Mouse (Mus musculus): Measurements from ENCODE around the gene Vps25. TPM values are rescaled to one million over a fixed set of nuclear protein-coding genes. Genes with fewer than 3 reads are reported as not detected.
A peak's percentile ranks its signal among the peaks of the same experiment; 100 is the strongest.

The Vps25 gene
- total RNA-seq, 2 experiments from 2014 or later = 74.6 to 86.7 TPM

GRCm38 (mm10) chr11:101263138-101263988, 9.9 kb downstream of the Vps25 start:
- DNase-seq (ENCODE audit: low spot score in 2 of 2) = no peak
- intact Hi-C loops (cut with DNase I) = no loop called here

GRCm38 (mm10) chr11:101263989-101264280, 10.4 kb downstream of the Vps25 start:
- intact Hi-C loops (cut with DNase I) = no loop called here
- no peak for DNase-seq (ENCODE audit: low spot score in 2 of 2)

DNA sequence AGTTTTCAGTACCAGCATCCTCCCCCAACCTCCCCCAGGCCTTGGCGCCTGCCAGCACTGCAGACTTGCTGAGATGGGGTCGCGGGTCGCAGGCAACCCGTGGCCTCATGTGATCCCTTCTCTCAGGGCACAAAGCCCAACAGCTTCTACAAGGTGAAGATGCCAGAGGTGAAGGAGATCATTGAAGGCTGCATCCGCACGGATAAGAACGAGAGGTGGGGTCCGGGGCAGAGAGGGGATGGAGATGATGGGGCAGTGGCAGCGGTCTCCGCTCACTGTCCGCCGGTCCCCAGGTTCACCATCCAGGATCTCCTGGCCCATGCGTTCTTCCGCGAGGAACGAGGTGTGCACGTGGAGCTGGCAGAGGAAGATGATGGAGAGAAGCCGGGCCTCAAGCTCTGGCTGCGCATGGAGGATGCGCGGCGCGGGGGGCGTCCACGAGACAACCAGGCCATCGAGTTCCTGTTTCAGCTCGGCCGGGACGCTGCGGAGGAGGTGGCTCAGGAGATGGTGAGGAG, 11.5 kb downstream of the Vps25 start:
- DNase-seq (ENCODE audit: low spot score in 2 of 2) = no peak
- intact Hi-C loops (cut with DNase I) = no loop called here

DNA sequence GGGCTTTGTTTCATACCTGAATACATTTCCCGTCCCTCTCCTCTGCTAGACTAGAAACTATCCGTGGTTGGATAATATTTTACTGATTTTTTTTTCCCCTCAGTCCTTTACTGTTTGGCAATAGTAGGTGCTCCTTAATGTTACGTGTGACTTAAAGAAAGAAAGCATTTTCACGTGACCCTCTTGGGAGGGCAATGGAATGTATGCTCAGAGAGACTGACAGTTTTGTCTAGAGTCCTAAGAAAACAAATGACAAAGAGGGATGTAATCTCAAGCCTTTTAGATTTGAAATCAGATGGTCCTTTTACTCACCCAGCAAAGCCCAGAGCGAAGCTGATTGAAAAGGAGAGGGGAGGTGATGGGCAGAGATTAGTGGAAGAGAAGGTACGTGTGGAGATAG, 12.4 kb downstream of the Vps25 start:
- no peak for DNase-seq (ENCODE audit: low spot score in 2 of 2)
- intact Hi-C loops (cut with DNase I) = no loop called here

- intact Hi-C loops (cut with DNase I) = no loop called here
These were observed 16.1 kb downstream of the Vps25 start for GRCm38 (mm10) chr11:101269577-101270116.

GRCm38 (mm10) chr11:101272446-101272845, 18.9 kb downstream of the Vps25 start:
- DNase-seq (ENCODE audit: low spot score in 2 of 2) = no peak
- intact Hi-C loops (cut with DNase I) = no loop called here

More at GRCm38 (mm10) chr11:101269577-101270116, 16.1 kb downstream of the Vps25 start:
- DNase-seq (ENCODE audit: low spot score in 2 of 2) = no peak

- no peak for DNase-seq (ENCODE audit: low spot score in 2 of 2)
- intact Hi-C loops (cut with DNase I) = no loop called here
These were observed 21.8 kb downstream of the Vps25 start for GRCm38 (mm10) chr11:101275309-101275708.

DNA sequence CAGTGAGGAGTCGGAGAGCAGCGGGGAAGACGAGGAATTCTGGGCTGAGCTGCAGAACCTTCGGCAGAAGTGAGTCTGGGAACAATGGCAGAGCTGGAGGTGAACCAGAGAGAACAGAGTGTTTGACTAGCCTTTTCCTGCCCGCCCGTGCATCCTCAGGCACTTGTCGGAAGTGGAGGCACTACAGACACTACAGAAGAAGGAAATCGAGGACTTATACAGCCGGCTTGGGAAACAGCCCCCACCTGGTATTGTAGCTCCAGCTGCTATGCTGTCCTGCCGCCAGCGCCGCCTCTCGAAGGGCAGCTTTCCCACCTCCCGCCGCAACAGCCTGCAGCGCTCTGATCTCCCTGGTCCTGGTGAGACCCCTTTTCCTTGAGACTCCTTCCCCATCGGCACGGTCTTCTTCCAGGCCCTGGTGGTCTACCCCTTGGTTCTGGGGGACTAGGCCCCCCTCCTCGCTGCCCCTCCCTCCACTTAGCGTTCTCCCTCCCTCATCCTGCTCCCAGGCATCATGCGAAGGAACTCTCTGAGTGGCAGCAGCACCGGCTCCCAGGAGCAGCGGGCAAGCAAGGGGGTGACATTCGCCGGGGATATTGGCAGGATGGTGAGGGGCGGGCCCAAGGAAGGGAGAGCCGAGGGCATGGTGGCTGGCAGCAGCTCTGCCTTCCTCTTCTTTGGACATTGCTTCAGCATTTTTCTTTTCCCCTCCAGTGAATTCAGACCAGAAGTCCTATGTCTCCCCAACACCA, 23.0 kb downstream of the Vps25 start:
- intact Hi-C loops (cut with DNase I) = no loop called here
- DNase-seq (ENCODE audit: low spot score in 2 of 2) = no peak

GRCm38 (mm10) chr11:101277381-101278222, 24.1 kb downstream of the Vps25 start:
- peak in 1 of 2 experiments; percentile 37 for DNase-seq (ENCODE audit: low spot score in 2 of 2)
- intact Hi-C loops (cut with DNase I) = no loop called here

GRCm38 (mm10) chr11:101278223-101279192, 25.0 kb downstream of the Vps25 start, which contains the start of the genes Cntd1 and Coa3:
TSS of gene Cntd1 (plus strand) at chr11:101279012.
TSS of gene Coa3 (minus strand) at chr11:101279114.
- peak; percentile 80 to 85 for DNase-seq (ENCODE audit: low spot score in 2 of 2)
- intact Hi-C loops (cut with DNase I) = no loop called here

DNA sequence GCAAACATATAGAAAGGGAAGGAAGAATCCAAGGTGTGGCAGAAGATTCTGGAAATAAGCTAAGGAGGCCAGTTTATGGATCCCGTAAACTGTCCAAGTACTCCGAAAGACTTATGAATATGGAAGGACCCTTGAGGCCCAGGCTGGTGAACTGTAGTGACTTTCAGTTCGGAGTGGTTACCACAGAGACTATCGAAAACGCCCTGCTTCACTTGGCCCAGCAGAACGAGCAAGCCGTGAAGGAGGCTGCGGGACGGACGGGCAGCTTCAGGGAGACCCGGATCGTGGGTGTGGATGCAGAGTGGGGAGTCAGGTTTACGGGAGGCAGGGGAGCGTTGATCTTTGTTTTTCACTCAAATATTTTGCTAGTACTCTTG, 25.7 kb downstream of the Vps25 start:
- DNase-seq (ENCODE audit: low spot score in 2 of 2) = no peak
- intact Hi-C loops (cut with DNase I) = no loop called here

GRCm38 (mm10) chr11:101280837-101281236, 27.3 kb downstream of the Vps25 start:
- no peak for DNase-seq (ENCODE audit: low spot score in 2 of 2)
- intact Hi-C loops (cut with DNase I) = no loop called here

- DNase-seq (ENCODE audit: low spot score in 2 of 2) = no peak
- intact Hi-C loops (cut with DNase I) = no loop called here
These were observed 29.4 kb downstream of the Vps25 start for GRCm38 (mm10) chr11:101282896-101283295.

DNA sequence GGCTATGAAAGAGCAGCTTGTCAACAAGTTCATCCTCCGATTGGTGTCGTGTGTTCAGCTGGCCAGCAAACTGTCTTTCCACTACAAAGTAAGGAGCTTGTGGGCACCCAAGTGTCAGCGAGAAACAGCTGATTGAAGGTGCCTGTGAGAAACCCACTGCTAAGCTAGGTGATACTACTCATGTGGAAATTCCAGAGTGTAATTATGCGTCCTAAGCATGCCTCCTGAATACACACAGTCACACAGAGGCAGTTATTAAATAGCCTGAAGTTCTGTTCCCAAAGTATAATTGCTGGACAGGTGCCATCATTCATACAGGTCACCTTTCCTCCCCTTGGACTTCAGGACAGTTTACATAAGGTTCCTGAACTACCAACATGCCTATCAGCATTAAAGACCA, 30.3 kb downstream of the Vps25 start:
- intact Hi-C loops (cut with DNase I) = no loop called here
- no peak for DNase-seq (ENCODE audit: low spot score in 2 of 2)

- intact Hi-C loops (cut with DNase I) = no loop called here
- DNase-seq (ENCODE audit: low spot score in 2 of 2) = no peak
These were observed 33.8 kb downstream of the Vps25 start for GRCm38 (mm10) chr11:101287306-101287705.

DNA sequence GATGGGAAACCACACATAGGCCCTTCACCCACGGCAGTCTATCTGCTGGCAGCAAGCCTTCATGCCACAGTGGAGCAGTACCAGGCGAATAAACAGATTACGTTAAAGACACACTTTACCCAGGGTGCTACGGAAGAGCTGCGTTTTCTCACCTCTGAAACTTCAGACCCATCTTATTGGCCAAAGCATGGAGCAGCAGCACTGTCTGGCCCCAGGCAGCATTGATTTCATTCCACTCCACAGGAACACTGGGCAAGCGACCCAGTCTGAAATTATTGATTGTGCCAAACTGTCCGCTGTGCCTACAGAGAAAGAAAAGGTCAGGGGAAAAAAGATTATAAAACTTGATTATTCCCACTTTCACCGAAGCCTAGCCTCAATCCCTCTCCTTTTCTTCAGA, 37.7 kb downstream of the Vps25 start:
- DNase-seq (ENCODE audit: low spot score in 2 of 2) = no peak
- intact Hi-C loops (cut with DNase I) = no loop called here

DNA sequence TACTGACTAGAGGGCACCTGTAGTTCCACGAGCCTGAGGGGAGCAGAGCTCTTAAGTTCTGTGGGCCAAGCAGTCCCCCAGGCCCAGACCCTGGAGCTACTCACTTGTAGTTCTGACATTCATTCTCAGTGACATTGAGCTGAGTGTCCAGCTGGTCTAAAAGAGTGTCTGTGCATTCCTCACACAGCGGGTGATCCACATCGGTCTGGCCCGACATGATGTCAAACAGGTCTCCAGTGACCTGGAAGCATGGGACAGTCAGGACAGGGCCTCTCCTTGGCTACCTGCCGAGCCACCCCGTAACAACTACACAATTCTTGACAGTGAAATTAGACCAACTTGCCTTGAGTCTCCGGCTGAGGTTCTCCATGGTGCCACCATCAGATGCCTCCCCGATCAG, 41.7 kb downstream of the Vps25 start:
- intact Hi-C loops (cut with DNase I) = no loop called here
- no peak for DNase-seq (ENCODE audit: low spot score in 2 of 2)

- DNase-seq (ENCODE audit: low spot score in 2 of 2) = no peak
- intact Hi-C loops (cut with DNase I) = no loop called here
These were observed 47.4 kb downstream of the Vps25 start for GRCm38 (mm10) chr11:101300881-101301280.
